Mouse (Mus musculus) heart, adult 9 months (tissue): Measurements from ENCODE around the gene Tcte2.
A peak's percentile ranks its signal among the peaks of the same experiment; 100 is the strongest.
"Not testable (repeated sequence)": the region's sequence is repeated elsewhere in the genome, so short reads cannot be mapped to it uniquely, and the experiment has no call there.

ENCODE experiments used
- DNase-seq, 2 experiments: peaks; one replicate each; pipeline ENCODE4 v3.0.0; 2022; ENCODE audit warnings: low spot score in 2 of 2

Gene Tcte2

GRCm38 (mm10) chr17:13761179-13761913, at the start of gene Tcte2:
Tcte2 (minus strand) TSS chr17:13761825.
- DNase-seq, result peak; percentile 23 to 41

GRCm38 (mm10) chr17:13806016-13806415, 44.4 kb upstream of the Tcte2 start:
- DNase-seq, result no peak

GRCm38 (mm10) chr17:13802836-13803408, 41.3 kb upstream of the Tcte2 start:
- no peak for DNase-seq

GRCm38 (mm10) chr17:13797691-13798090, 36.1 kb upstream of the Tcte2 start:
- no peak for DNase-seq

GRCm38 (mm10) chr17:13790033-13790432, 28.4 kb upstream of the Tcte2 start:
- not testable (repeated sequence) for DNase-seq

- DNase-seq, result no peak
Observed at GRCm38 (mm10) chr17:13783469-13783868, 21.8 kb upstream of the Tcte2 start.

- DNase-seq, result no peak
Observed at GRCm38 (mm10) chr17:13781948-13782347, 20.3 kb upstream of the Tcte2 start.

- DNase-seq, result no peak
Observed at GRCm38 (mm10) chr17:13778865-13779264, 17.2 kb upstream of the Tcte2 start.

GRCm38 (mm10) chr17:13777676-13778075, 16.1 kb upstream of the Tcte2 start:
- no peak for DNase-seq

GRCm38 (mm10) chr17:13769256-13769655, 7.6 kb upstream of the Tcte2 start:
- DNase-seq, result no peak

- no peak for DNase-seq
Observed at GRCm38 (mm10) chr17:13768531-13768930, 6.9 kb upstream of the Tcte2 start.

- peak in 1 of 2 experiments; percentile 17 for DNase-seq
Observed at GRCm38 (mm10) chr17:13764911-13765310, 3.3 kb upstream of the Tcte2 start.

GRCm38 (mm10) chr17:13763819-13764218, 2.2 kb upstream of the Tcte2 start:
- DNase-seq, result no peak

- no peak for DNase-seq
Observed at GRCm38 (mm10) chr17:13760675-13761178, 898 bp downstream of the Tcte2 start.

GRCm38 (mm10) chr17:13759853-13760627, 1.6 kb downstream of the Tcte2 start, which contains the start of gene Afdn:
Afdn (plus strand) TSS chr17:13760539.
- DNase-seq, result peak; percentile 85 to 87

GRCm38 (mm10) chr17:13759156-13759852, 2.3 kb downstream of the Tcte2 start:
- no peak for DNase-seq

GRCm38 (mm10) chr17:13758586-13758985, 3.0 kb downstream of the Tcte2 start:
- DNase-seq, result no peak

- DNase-seq, result no peak
Observed at GRCm38 (mm10) chr17:13754940-13755339, 6.7 kb downstream of the Tcte2 start.

GRCm38 (mm10) chr17:13753918-13754317, 7.7 kb downstream of the Tcte2 start:
- DNase-seq, result no peak

GRCm38 (mm10) chr17:13749027-13749426, 12.6 kb downstream of the Tcte2 start:
- DNase-seq, result no peak

GRCm38 (mm10) chr17:13747681-13748080, 13.9 kb downstream of the Tcte2 start:
- no peak for DNase-seq

GRCm38 (mm10) chr17:13746330-13746729, 15.3 kb downstream of the Tcte2 start:
- no peak for DNase-seq
